Mouse (Mus musculus) lung, embryonic 14.5 days (tissue): ENCODE results near the gene Tcirg1. TPM values are rescaled to one million over a fixed set of nuclear protein-coding genes. Genes with fewer than 3 reads are reported as not detected.
A peak's percentile ranks its signal among the peaks of the same experiment; 100 is the strongest.

Experiments
- ATAC-seq: fragments of 200-750 bp; cut with Nextera tagmentation; 2 replicates; pipeline ENCODE4 v1.8.0; 2017; ENCODE audit warnings: mild to moderate bottlenecking, moderate TSS enrichment, moderate library complexity; ENCODE audit not compliant: insufficient read depth
- DNase-seq: peaks from one replicate; pipeline ENCODE4 v3.0.0-alpha.2; 2015
- H3K27ac ChIP-seq: fragments of 300-500 bp; sonication (generic); 2 replicates; pipeline ENCODE4 v1.5.1; 2014; ENCODE audit warnings: low read depth, mild to moderate bottlenecking, moderate library complexity
- H3K27me3 ChIP-seq: fragments of 300-500 bp; sonication (generic); 2 replicates; pipeline ENCODE4 v1.6.1; 2014; ENCODE audit warnings: low read length, control low read depth; ENCODE audit not compliant: insufficient read depth
- H3K36me3 ChIP-seq: fragments of 300-500 bp; sonication (generic); 2 replicates; pipeline ENCODE4 v1.6.1; 2014; ENCODE audit warnings: control low read depth; ENCODE audit not compliant: insufficient read depth
- H3K4me1 ChIP-seq: fragments of 300-500 bp; sonication (generic); 2 replicates; pipeline ENCODE4 v1.6.1; 2014; ENCODE audit warnings: antibody characterized with exemption, control low read depth; ENCODE audit not compliant: insufficient read depth
- H3K4me2 ChIP-seq: fragments of 300-500 bp; sonication (generic); 2 replicates; pipeline ENCODE4 v1.6.1; 2014; ENCODE audit warnings: mild to moderate bottlenecking
- H3K4me3 ChIP-seq: fragments of 300-500 bp; sonication (generic); 2 replicates; pipeline ENCODE4 v1.5.1; 2014; ENCODE audit warnings: low read depth, low read length
- H3K9ac ChIP-seq: fragments of 300-500 bp; sonication (generic); 2 replicates; pipeline ENCODE4 v1.6.1; 2014
- H3K9me3 ChIP-seq: fragments of 300-500 bp; sonication (generic); 2 replicates; pipeline ENCODE4 v1.6.1; 2016; ENCODE audit warnings: low read depth, low read length, control low read depth
- CTCF ChIP-seq: IDR thresholded peaks from 2 replicates; pipeline ENCODE4 v1.5.1; 2016; ENCODE audit warnings: antibody characterized with exemption, low read depth
- WGBS: fragments of 180-500 bp; shearing (Covaris S2); extraction: QIAGEN DNeasy Blood & Tissue Kit; methylation state at CpG from one replicate; pipeline ENCODE4 v1.1.7; 2014; 5-methylcytosine and 5-hydroxymethylcytosine counted together
- polyA plus RNA-seq: library from polyadenylated mRNA; unstranded; fragments of >200 nt; fragmentation: Nextera tagmentation; extraction: Ambion mirVana; gene quantifications from 2 replicates; pipeline ENCODE4 v1.2.1, GENCODE M21; 2014

Gene Tcirg1
- polyA plus RNA-seq, 1 experiment from 2014 or later: 31.7 TPM

GRCm38 (mm10) chr19:3851979-3852681 lies 54.8 kb downstream of the Tcirg1 start:
- Histone ChIP-seq H3K27me3 (no peaks in the 10 kb centered on the region), H3K4me1 (peaks cover 14% of the 10 kb centered on the region), H3K27ac (peak overlapping the region; percentile 99), H3K9me3 (no peaks in the 10 kb centered on the region), H3K4me3 (peak overlapping the region; percentile 90), H3K36me3 (no peaks in the 10 kb centered on the region), H3K4me2 (peak overlapping the region; percentile 84), H3K9ac (peak overlapping the region; percentile 88)
- DNase-seq: peak; percentile 65
- no peak for TF ChIP-seq CTCF
- no peak; the same call in none of the 2 replicates for ATAC-seq
- under 1% methylated on average over 65 of the region's 74 CpGs for WGBS

- H3K4me3 ChIP-seq: peak within 1 kb of the TSS; percentile 90
- DNase-seq (peak; percentile 98), ATAC-seq (peak; percentile 99)
- H3K36me3 ChIP-seq: no peaks in the 10 kb centered on the region
- H3K4me1 ChIP-seq: peaks cover 14% of the 10 kb centered on the region
- H3K4me2 ChIP-seq: peak within 1 kb of the TSS; percentile 84
- H3K9me3 ChIP-seq: no peaks in the 10 kb centered on the region
- H3K27ac ChIP-seq: peak within 1 kb of the TSS; percentile 99
- no peaks in the 10 kb centered on the region for H3K27me3 ChIP-seq
- peak within 1 kb of the TSS; percentile 88 for H3K9ac ChIP-seq
- under 1% methylated on average over 53 of the region's 54 CpGs for WGBS
- peak; percentile 34 for TF ChIP-seq CTCF
Observed at GRCm38 (mm10) chr19:3851502-3851962, 55.4 kb downstream of the Tcirg1 start, which contains the start of gene Chka. TSS of gene Chka (plus strand) at chr19:3851773.

GRCm38 (mm10) chr19:3850847-3851469 lies 56.0 kb downstream of the Tcirg1 start:
- WGBS: 6% methylated on average over 19 of the region's 19 CpGs
- peaks cover 14% of the 10 kb centered on the region for H3K4me1 ChIP-seq
- H3K27ac ChIP-seq: peak overlapping the region; percentile 69; the same call in 1 of the 2 replicates
- no peaks in the 10 kb centered on the region for H3K27me3 ChIP-seq
- H3K4me2 ChIP-seq: peak overlapping the region; percentile 84
- no peak for DNase-seq
- no peaks in the 10 kb centered on the region for H3K9me3 ChIP-seq
- no peak for ATAC-seq
- no peak for TF ChIP-seq CTCF
- no peaks in the 10 kb centered on the region for H3K36me3 ChIP-seq
- H3K4me3 ChIP-seq: peak overlapping the region; percentile 90
- H3K9ac ChIP-seq: peak overlapping the region; percentile 88

DNA sequence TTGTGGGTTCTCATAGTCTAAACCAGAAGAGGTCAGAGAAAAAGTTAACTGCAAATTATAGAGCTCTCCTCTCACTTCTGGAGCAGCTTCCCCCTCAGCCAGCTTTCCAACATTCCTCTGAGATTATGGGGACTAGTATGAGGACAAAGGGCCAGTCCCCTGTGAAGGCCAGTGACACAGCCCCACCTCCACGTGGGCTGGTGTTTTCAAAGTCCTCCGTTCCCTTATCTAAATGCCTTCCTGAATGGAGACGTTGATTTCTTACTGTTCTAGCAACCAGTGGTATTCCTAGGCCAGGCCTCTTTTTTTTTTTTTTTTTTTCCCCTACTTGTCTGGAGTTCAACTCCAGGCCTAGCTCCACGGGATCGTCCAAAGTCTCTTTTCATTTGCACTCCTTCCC lies 56.9 kb downstream of the Tcirg1 start:
- H3K9ac ChIP-seq: no peak overlapping the region
- H3K36me3 ChIP-seq: no peaks in the 10 kb centered on the region
- no peak overlapping the region for H3K4me3 ChIP-seq
- H3K4me1 ChIP-seq: peaks cover 14% of the 10 kb centered on the region
- H3K27me3 ChIP-seq: no peaks in the 10 kb centered on the region
- DNase-seq (peak; percentile 14), ATAC-seq (no peak)
- no peaks in the 10 kb centered on the region for H3K9me3 ChIP-seq
- H3K4me2 ChIP-seq: no peak overlapping the region
- no peak for TF ChIP-seq CTCF
- no peak overlapping the region for H3K27ac ChIP-seq
- 35% methylated on average over 5 of the region's 5 CpGs for WGBS

DNA sequence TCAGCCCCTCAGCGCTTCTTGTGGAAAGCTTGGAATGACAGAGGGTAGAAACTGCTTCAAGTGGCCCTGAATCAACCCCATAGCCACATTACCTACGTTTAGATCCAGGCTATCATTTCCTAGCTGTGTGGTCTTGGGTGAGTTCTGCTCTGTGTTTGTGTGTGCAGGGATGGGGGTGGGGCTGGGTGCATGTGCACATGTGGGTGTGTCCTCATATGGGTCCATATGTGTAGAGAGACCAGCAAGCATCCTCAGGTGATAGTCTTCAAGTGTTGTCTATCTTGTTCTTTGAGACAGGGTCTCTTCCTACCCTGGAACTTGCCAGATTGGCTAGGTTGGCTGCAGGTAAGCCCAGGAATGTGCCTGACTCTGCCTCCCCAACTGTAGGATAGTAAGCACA lies 57.7 kb downstream of the Tcirg1 start:
- Histone ChIP-seq H3K9me3 (no peaks in the 10 kb centered on the region), H3K4me2 (no peak overlapping the region), H3K4me3 (no peak overlapping the region), H3K4me1 (peaks cover 14% of the 10 kb centered on the region), H3K9ac (no peak overlapping the region), H3K36me3 (no peaks in the 10 kb centered on the region), H3K27ac (no peak overlapping the region), H3K27me3 (no peaks in the 10 kb centered on the region)
- DNase-seq (no peak), ATAC-seq (no peak)
- 88% methylated on average over 2 of the region's 2 CpGs for WGBS
- no peak for TF ChIP-seq CTCF

DNA sequence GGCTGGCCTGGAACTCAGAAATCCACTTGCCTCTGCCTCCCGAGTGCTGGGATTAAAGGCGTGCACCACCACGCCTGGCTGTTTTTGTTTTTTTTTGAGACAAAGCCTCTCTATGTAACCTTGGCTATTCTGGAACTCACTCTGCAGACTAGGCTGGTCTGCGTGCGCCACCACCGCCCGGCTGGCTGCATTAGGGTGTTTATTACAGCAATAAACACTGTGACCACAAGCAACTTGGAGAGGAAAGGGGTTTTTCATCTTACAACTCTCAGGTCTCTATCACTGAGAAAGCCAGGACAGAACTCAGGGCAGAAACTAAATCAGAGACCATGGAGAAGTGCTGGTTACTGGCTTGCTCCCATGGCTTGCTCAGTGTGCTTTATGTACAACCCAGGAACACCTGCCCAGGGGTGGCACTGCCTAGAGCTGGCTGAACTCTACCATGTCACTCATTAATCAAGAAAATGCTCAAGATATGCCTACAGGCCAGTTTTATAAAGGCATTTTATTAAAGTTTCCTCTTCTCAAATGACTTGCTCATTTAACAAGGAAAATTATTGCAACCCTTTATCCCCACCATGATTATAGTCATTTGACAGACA lies 58.6 kb downstream of the Tcirg1 start:
- Histone ChIP-seq H3K9ac (no peak overlapping the region), H3K27ac (no peak overlapping the region), H3K9me3 (no peaks in the 10 kb centered on the region), H3K4me2 (no peak overlapping the region), H3K27me3 (no peaks in the 10 kb centered on the region), H3K4me3 (no peak overlapping the region), H3K36me3 (no peaks in the 10 kb centered on the region), H3K4me1 (peaks cover 7% of the 10 kb centered on the region)
- no peak for TF ChIP-seq CTCF
- ATAC-seq (no peak), DNase-seq (no peak)
- WGBS: 77% methylated on average over 7 of the region's 7 CpGs

DNA sequence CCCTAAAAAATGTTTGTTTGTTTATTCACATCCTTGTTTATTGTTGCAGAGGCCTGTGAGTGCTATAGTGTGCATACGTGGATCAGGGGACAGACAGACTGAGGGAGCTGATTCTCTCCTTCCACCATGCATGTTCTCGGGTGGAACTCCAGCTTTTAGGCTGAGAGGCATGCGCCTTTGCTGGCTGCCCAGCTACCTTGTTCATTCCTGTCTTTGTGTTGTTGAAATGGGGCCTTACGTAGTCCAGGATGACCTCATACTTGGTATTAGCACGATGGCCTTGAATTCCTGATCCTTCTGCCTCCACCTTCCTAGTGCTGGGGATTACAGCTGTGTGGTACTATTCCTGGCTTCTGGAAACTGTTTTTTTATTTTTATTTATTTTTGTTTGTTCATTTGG lies 59.2 kb downstream of the Tcirg1 start:
- no peak for TF ChIP-seq CTCF
- Histone ChIP-seq H3K4me3 (no peak overlapping the region), H3K9me3 (no peaks in the 10 kb centered on the region), H3K9ac (no peak overlapping the region), H3K4me2 (no peak overlapping the region), H3K27me3 (no peaks in the 10 kb centered on the region), H3K36me3 (no peaks in the 10 kb centered on the region), H3K27ac (no peak overlapping the region), H3K4me1 (0 out of 2 replicates have a peak, but pooled peaks cover 3% of the 10 kb centered on the region)
- no peak for DNase-seq
- ATAC-seq: no peak
- WGBS: 73% methylated on average over 5 of the region's 5 CpGs
